Mouse (Mus musculus): ENCODE results near the gene Defb19.
A peak's percentile ranks its signal among the peaks of the same experiment; 100 is the strongest.

Defb19 gene

DNA sequence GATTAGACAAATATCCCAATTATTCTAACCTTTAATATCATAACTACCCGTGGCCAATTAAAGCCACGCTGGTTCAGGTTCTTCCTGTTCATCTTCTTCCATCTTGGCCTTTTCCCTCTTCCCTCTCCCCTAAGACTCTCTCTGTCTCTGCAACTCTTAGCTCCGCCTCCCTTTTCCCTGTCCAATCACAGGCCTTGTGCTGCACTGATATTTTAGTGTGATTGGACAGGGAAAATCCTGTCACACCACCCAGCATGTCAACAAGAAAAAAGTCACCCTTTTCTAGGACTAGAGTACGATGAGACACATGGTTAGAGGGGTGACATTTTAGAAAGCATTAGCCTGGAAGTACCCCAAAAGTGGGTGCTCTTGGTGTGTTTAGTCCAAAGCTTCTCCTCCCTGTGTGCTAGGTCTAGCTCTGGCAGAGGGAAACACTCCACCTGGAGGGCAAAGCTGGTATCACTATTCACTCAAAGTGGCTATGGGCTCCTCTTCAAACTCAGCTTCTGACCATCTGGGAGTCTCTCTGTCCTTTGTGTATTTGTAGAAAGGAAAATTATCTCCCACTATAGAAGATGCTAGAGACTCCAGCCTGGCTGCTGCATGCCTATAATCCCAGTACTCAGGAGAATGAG is 6.9 kb upstream of the Defb19 start:
- DNase-seq (ENCODE audit: low spot score) = no peak

- DNase-seq (ENCODE audit: low spot score) = no peak
Observed at GRCm38 (mm10) chr2:152580612-152581011, 500 bp upstream of the Defb19 start.

GRCm38 (mm10) chr2:152573484-152573883 is 6.6 kb downstream of the Defb19 start:
- DNase-seq (ENCODE audit: low spot score) = no peak

GRCm38 (mm10) chr2:152572114-152572794 is 7.9 kb downstream of the Defb19 start, which contains the start of gene Defb21:
Gene Defb21 (plus strand): TSS chr2:152572744.
- DNase-seq (ENCODE audit: low spot score) = peak; percentile 79

DNA sequence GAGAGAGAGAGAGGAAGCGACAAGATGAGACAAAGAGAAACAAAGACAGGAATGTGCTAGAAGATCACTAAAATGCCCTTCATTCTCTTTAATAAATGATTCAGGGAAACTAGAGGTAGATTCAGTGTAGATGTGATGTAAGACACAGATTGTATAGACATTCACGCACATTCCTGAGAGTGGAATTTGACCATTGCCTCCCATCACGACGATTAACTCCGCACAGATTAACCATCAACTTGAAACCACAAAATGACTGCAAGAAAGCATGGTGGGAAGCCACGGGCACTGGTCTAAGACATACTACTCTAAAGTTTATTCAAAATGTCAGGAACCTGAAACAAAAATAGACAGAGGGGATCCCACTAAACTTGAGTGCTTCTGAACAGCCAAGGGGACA is 9.8 kb downstream of the Defb19 start:
- DNase-seq (ENCODE audit: low spot score) = no peak

DNA sequence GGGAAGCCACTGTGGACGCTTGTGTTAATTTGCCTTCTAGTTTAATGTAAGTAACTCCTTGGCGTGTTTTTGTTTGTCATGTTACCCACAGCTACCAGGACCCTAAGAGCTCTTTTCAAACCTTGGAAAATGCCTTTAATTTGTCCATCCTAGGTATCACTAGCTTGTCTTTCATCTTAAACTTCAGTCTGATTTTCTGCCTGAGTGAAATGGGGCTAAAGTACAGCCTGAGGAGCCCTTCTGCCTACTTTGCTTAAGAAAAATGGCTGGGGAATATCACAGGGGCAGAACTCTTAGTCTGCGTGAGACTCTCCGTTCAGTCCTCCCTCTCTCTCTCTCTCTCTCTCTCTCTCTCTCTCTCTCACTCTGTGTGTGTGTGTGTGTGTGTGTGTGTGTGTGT is 10.2 kb downstream of the Defb19 start:
- no peak for DNase-seq (ENCODE audit: low spot score)

DNA sequence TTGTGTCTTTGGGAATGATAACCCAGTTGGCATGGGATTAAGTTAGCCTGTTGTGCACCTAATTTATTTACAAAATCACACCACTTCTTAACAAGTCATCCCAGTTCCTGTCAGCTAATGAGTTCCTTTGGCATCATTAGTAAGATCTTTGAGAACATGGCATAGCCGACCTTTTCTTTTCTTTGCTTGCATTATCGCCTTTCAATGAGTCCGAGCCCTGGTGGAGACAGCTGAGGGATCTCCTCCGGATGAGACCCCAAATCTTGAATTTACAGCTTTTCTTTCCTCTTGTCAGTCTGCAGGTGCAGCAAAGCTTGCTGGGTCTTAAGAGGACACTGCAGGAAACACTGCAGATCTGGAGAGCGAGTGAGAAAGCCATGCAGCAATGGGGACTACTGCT is 11.1 kb downstream of the Defb19 start, which contains the start of gene Gm17416:
Gene Gm17416, plus strand, starts transcription at position 301 of the 400 bp plus-strand sequence.
- DNase-seq (ENCODE audit: low spot score) = no peak

GRCm38 (mm10) chr2:152556655-152557054 is 23.5 kb downstream of the Defb19 start:
- DNase-seq (ENCODE audit: low spot score) = no peak

DNA sequence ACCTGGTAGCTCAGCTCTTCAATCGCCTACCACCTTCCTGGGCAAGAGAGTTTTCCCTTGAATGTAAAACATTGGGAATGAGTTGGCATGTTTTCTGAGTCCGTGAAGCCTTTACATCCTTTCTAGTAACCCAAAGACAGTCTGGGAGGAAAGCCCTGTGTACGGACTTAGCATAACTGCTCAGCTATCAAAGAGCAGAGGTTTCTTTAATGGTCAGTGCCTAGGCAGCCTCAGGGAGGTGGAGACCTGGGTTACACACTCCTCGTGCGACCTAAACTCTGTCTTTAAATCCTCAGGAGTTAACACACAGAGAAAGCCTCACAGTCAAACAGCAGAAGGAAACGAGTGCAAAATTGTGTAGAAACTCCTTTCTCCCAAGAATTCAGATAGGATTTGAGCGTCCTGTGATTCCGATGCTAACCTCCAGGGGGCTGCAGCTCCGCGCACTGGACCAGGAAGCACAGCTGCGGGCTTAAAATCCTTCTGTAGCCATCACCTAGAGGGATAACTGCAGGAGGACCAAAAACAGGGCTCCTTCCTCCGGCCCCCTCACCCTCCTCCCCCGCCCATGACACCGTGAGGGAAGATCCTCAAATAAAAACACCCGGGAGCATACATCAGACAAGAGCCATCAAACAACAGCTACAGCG is 26.2 kb downstream of the Defb19 start:
- DNase-seq (ENCODE audit: low spot score) = peak; percentile 87

DNA sequence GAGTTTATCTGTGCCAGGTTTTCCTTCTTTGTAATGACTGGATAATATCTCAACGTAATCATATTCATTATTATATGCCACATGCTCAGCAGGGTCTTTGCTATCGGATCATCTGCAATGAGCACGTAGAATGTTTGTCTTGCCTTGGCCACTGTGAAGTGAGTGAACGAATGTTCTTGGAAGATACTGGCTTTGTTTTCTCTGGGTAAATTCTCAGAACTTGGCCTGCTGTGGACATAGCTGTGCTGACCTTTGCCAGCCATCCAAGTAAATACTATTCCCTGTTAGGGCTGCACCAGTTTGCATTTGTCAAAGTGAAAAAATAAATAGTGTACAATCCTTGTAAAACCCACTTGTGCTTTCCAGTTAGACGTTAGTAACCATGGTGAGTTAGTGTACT is 32.0 kb downstream of the Defb19 start:
- DNase-seq (ENCODE audit: low spot score) = no peak

DNA sequence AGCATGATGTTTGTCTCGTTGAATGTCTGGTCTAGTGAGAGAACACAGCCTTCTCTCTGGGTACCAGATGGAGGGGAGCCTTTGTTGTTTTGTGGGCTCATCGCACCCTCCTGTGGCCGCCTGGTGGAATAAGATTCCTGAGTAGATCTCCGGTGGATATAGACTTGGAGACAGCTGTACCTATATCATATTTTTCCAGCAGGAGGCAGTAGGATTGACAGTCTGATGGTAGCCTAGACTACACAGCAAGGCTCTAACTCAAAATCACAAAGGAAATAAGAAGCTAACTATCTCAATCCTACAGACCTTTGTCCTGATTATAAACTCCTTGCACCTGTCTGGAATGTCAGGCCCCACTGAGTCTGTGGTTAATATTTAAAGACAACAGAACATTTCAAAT is 35.4 kb downstream of the Defb19 start:
- peak; percentile 75 for DNase-seq (ENCODE audit: low spot score)

DNA sequence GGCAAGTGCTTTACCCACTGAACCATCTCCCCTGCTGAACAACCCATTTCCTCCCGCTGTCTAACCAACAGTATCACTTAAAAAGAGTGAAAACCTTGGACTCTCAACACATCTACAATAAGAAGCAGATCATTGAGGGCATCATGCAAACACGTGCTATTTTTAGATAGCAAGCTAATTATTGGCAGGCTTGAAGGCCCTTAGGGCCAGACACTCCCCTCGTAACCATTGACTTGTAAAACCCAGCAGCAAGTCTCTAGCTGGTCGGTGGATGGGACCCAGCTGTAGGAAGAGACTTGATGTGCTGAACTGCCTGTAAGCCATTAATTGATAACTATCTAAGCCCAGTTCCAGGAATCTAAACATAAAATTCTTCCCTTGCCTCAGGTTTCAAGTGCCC is 36.6 kb downstream of the Defb19 start:
- DNase-seq (ENCODE audit: low spot score) = no peak

DNA sequence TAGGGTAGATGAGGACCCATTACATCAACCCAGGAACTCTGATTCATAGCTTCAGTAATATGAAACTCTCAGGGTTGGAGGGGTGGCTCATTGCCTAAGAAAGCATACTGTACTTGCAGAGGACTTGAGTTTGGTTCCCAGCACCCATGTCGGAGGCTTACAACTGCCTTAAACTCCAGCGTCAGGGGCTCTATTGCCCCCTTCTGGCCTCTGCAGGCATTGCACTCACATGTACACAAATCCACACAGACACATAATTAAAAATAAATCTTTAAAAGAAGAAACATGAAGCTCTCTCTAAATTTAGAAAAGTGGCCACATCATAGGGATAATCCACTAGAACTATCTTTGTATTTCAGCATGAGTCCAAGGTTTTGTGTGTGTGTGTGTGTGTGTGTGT is 37.2 kb downstream of the Defb19 start:
- DNase-seq (ENCODE audit: low spot score) = no peak

DNA sequence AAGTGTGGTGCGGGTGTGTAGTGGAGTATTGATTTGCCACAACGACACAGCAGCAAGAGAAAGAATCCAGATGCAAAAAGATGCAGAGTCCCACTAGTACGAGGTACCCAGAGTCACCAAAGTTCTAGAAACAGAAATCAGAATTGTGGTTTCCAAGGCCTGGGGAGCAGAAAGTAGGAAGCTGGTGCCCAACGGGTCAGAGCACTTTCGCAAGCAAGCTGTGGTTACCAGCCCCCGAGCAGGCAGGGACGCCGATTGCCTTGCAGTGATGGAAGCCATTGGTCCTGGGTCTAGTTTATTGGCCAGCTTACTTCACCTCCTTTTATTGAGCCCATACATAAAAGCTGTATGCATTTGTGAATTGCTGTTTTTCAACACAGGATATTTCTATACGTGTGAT is 38.1 kb downstream of the Defb19 start:
- DNase-seq (ENCODE audit: low spot score) = no peak

GRCm38 (mm10) chr2:152539944-152540710 is 40.0 kb downstream of the Defb19 start, which contains the start of gene Defb29:
Gene Defb29 (minus strand): TSS chr2:152540098.
- DNase-seq (ENCODE audit: low spot score) = peak; percentile 56

Data from testis, postnatal 10 days (tissue).